Mouse (Mus musculus): ENCODE measurements around the gene Plb1.

DNA sequence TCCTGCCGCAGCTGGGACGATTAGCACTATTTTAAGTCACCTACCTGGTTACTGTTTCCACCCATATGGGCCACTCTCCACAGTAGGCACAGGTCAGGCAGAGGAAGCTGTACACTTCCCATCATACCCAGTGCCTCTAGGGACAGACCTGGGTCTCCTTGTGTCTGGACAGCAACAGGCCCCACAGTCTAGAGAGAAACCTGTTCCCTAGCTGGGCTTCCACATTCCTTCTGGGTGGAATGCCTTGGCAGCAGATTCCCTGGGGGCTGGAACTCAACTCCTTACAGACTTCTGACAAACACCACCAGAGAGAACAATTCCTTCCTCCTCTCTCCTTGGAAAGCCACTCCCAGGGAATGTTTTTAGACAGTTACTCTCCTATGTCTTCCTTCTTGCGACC, 165.2 kb downstream of the Plb1 start:
- TF ChIP-seq CTCF (IDR thresholded peaks at IDR 0.05; ENCODE audit: low read depth) (no peak), EP300 (IDR thresholded peaks at IDR 0.05; ENCODE audit: low read depth) (no peak)

All from liver, postnatal 0 days (tissue).